Mouse (Mus musculus) limb, embryonic 14.5 days (tissue): Measurements from ENCODE around the gene Pdzph1. TPM values are rescaled to one million over a fixed set of nuclear protein-coding genes. Genes with fewer than 3 reads are reported as not detected.

Source experiments
- ATAC-seq: fragments of 200-750 bp; cut with Nextera tagmentation; 2 replicates; pipeline ENCODE4 v1.8.0; 2017; ENCODE audit warnings: low read depth, moderate number of reproducible peaks, moderate TSS enrichment; ENCODE audit not compliant: low FRiP score
- DNase-seq: peaks from one replicate; pipeline ENCODE4 v3.0.0-alpha.2; 2015; ENCODE audit warnings: low spot score
- H3K27ac ChIP-seq: fragments of 300-500 bp; sonication (generic); replicated peaks from 2 replicates; pipeline ENCODE4 v1.5.1; 2014; ENCODE audit warnings: low read depth, mild to moderate bottlenecking, low read length, moderate library complexity, mixed read lengths
- H3K27me3 ChIP-seq: fragments of 300-500 bp; sonication (generic); 2 replicates; pipeline ENCODE4 v1.6.1; 2014; ENCODE audit warnings: low read length, mixed read lengths; ENCODE audit not compliant: control insufficient read depth, insufficient read depth
- H3K36me3 ChIP-seq: fragments of 300-500 bp; sonication (generic); 2 replicates; pipeline ENCODE4 v1.6.1; 2014; ENCODE audit warnings: mild to moderate bottlenecking, low read length, moderate library complexity, mixed read lengths; ENCODE audit not compliant: control insufficient read depth, insufficient read depth
- H3K4me1 ChIP-seq: fragments of 300-500 bp; sonication (generic); 2 replicates; pipeline ENCODE4 v1.6.1; 2014; ENCODE audit warnings: antibody characterized with exemption, low read length, mixed read lengths; ENCODE audit not compliant: control insufficient read depth, insufficient read depth
- H3K4me2 ChIP-seq: fragments of 300-500 bp; sonication (generic); replicated peaks from 2 replicates; pipeline ENCODE4 v1.6.1; 2014; ENCODE audit warnings: low read depth, mild to moderate bottlenecking, low read length, moderate library complexity; ENCODE audit not compliant: severe bottlenecking
- H3K4me3 ChIP-seq: fragments of 300-500 bp; sonication (generic); replicated peaks from 2 replicates; pipeline ENCODE4 v1.5.1; 2014; ENCODE audit warnings: low read length
- H3K9ac ChIP-seq: fragments of 300-500 bp; sonication (generic); 2 replicates; pipeline ENCODE4 v1.6.1; 2014; ENCODE audit warnings: mild to moderate bottlenecking, low read depth, low read length, moderate library complexity; ENCODE audit not compliant: severe bottlenecking
- H3K9me3 ChIP-seq: fragments of 300-500 bp; sonication (generic); 2 replicates; pipeline ENCODE4 v1.6.1; 2016; ENCODE audit warnings: low read length; ENCODE audit not compliant: control insufficient read depth
- POLR2A ChIP-seq: fragments of 200-500 bp; IDR thresholded peaks from 2 replicates; pipeline ENCODE4 v1.8.0; 2012; ENCODE audit warnings: inconsistent platforms, mild to moderate bottlenecking, moderate library complexity, borderline replicate concordance; ENCODE audit not compliant: insufficient read depth, insufficient read length; ENCODE audit errors: extremely low read depth
- WGBS: fragments of 180-500 bp; shearing (Covaris S2); extraction: QIAGEN DNeasy Blood & Tissue Kit; methylation state at CpG from one replicate; pipeline ENCODE4 v1.1.7; 2014; 5-methylcytosine and 5-hydroxymethylcytosine counted together
- polyA plus RNA-seq, 2 experiments: library from polyadenylated mRNA; depleted of rRNA in 1 of 2; stranded (reverse) in 1 of 2; unstranded in 1 of 2; fragments of >200 nt; fragmentation: Nextera tagmentation in 1 of 2; extraction: Ambion mirVana in 1 of 2; gene quantifications; 2 replicates each; pipeline versions ENCODE4 v1.2.1 to v1.2.3; 2012 to 2014

Pdzph1 gene
- polyA plus RNA-seq, 2 experiments, result 0.29 TPM; not detected in 1

DNA sequence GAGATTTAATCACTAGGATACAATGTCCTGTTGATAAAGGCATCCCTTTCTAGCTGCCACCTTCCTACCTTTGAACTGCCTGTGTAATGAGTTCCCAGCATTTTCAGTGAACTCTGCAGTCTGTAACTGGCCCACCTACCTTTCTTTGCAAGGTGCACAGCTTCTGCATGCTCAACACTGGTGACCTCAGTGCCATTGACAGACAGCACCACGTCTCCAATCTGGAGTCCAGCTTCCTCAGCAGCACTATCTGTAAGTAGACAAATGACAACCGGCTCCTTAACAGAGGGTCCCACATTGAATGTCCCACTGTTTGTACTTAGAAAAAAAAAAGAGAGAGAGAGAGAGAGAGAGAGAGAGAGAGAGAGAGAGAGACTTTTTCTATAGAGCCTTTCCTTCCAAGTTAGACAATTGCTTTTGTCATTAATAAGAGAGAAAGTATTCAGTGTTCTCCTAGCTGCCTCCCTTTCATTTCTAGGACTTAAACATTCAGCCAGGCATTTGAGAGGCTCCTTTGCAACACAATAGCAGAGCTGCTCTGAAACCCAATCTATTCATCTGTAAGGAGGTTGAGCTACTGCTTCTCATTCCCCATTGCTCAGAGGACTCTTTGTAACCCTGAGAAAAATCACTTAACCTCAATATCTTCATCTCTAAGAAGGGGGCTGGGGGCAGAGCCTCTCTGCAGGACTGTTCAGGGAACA is 58.7 kb downstream of the Pdzph1 start:
- DNase-seq, result no peak
- H3K27ac ChIP-seq, result no peak overlapping the region
- H3K27me3 ChIP-seq, result no peaks in the 10 kb centered on the region
- ATAC-seq, result no peak
- 37% methylated on average over 2 of the region's 2 CpGs for WGBS
- H3K4me3 ChIP-seq, result no peak overlapping the region
- H3K9ac ChIP-seq, result no peak overlapping the region
- no peak overlapping the region for H3K4me2 ChIP-seq
- H3K4me1 ChIP-seq, result no peaks in the 10 kb centered on the region
- H3K9me3 ChIP-seq, result no peaks in the 10 kb centered on the region
- no peak for TF ChIP-seq POLR2A
- no peaks in the 10 kb centered on the region for H3K36me3 ChIP-seq

DNA sequence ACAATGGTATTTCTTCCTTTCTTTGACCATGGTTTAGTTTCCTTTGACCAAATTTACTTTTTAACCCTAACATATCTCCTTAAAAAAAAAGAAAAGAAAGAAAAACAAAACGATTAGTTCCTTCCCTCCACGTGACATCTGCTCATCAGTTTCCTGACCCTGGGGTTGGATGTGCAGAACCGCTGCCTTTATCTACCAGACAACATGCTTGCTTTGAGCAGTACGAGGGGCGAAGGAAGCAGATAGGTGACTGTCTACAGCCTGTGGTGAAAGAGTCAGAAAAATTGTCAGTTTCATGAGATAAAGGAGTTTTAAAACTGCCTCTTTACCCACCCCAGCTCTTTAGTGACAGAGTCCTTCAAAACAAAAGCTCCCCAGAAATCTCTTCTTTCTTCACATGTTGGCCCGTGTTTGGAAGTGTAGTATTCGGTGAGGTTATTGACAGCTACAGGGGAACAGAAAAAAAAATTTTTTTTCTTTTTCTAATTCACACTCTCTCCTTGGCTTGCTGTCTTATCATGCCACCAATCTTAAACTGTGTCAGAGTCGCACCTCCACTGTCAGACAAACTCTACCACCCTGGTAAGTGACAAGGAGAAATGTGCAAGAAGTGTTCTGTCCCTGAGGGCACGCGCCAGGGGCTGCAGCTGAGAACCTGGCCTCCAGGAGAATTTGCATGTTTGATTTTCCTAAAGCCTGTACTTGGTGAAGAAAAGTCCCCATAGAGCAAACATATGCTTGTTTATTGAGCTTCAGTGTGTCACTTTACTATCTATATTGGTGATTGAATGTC is 66.2 kb downstream of the Pdzph1 start:
- DNase-seq (no peak), ATAC-seq (no peak)
- Histone ChIP-seq H3K9me3 (no peaks in the 10 kb centered on the region), H3K4me2 (no peak overlapping the region), H3K36me3 (no peaks in the 10 kb centered on the region), H3K9ac (no peak overlapping the region), H3K27ac (no peak overlapping the region), H3K4me1 (0 out of 2 replicates have a peak, but pooled peaks cover 3% of the 10 kb centered on the region), H3K27me3 (no peaks in the 10 kb centered on the region), H3K4me3 (no peak overlapping the region)
- 82% methylated on average over 10 of the region's 10 CpGs for WGBS
- TF ChIP-seq POLR2A, result no peak

DNA sequence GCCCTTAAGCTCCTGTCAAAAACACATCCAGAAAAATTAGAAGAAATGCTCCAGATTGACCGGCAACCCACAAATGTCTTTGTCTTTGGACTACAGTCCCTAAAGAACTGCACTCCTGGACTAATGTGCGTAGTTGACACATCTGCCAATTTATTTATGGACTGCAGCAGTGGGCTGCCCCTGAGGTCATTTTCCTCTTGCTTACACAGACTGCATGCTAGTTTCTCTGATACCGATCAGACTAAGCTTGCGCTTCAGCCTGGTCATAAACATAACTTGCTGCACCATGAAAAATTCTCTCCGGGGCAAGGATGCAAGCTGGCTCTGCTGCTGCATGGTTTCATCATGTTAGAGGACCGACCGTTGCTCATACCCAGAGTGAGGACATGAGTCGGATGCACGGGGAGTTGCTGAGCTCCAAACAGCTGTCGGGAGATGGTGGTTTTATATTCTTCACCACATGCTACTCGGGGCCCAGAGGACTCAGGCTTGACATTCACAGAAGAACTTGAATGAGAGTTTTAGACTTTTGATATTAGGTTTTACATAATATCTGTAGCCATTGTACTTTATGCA is 67.2 kb downstream of the Pdzph1 start:
- Histone ChIP-seq H3K4me1 (0 out of 2 replicates have a peak, but pooled peaks cover 6% of the 10 kb centered on the region), H3K4me2 (no peak overlapping the region), H3K27ac (no peak overlapping the region), H3K9ac (no peak overlapping the region), H3K4me3 (no peak overlapping the region), H3K9me3 (no peaks in the 10 kb centered on the region), H3K27me3 (no peaks in the 10 kb centered on the region), H3K36me3 (no peaks in the 10 kb centered on the region)
- WGBS, result 55% methylated on average over 11 of the region's 11 CpGs
- ATAC-seq (no peak), DNase-seq (no peak)
- no peak for TF ChIP-seq POLR2A

DNA sequence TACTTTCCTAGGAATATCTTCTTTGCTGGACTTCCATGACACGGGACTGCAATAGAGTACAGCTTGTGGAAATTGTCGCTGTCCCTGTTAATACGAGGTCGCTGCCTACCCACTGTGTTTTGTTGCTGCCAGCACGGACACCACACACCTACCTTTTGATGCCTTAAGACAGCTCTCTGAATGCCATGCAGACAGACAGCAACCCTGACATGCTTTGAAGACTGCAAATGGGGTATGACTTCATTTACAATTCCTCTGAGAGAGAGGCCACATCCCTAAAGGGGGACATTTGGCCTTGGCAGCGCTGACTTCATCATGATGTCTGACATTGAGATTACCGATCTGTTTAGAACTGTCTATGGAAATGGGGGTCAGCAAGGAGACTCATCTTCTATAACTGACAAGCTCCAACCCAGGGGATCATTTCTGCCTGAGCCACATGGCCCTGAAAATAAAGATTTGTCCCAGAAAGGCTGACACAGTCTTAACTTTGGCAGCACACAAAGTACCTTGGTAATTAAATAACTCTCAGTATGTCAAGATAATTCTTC is 67.8 kb downstream of the Pdzph1 start:
- H3K27ac ChIP-seq, result no peak overlapping the region
- no peak for DNase-seq
- no peaks in the 10 kb centered on the region for H3K9me3 ChIP-seq
- H3K36me3 ChIP-seq, result no peaks in the 10 kb centered on the region
- 88% methylated on average over 7 of the region's 7 CpGs for WGBS
- no peak overlapping the region for H3K4me2 ChIP-seq
- no peak for ATAC-seq
- TF ChIP-seq POLR2A, result no peak
- no peak overlapping the region for H3K9ac ChIP-seq
- H3K27me3 ChIP-seq, result no peaks in the 10 kb centered on the region
- 0 out of 2 replicates have a peak, but pooled peaks cover 6% of the 10 kb centered on the region for H3K4me1 ChIP-seq
- no peak overlapping the region for H3K4me3 ChIP-seq

DNA sequence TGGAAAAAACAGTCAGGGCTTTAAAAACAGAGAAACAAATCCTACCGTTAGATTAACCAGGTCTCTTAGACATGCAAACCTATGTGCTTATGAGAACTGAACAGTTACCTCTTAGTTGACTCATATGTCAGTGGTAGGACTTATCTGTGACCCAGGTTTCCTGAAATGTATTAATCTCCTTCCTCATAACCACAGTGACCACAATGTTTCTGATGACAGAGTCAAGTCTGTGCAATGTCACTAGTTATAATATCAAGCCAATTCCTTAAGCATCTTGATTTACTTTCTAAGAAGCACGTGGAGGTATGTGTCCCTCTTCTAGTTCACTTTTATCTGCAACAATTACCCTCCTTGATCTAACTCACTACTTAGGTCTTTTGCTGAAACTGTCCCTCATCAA is 68.4 kb downstream of the Pdzph1 start:
- H3K4me2 ChIP-seq, result no peak overlapping the region
- 0 out of 2 replicates have a peak, but pooled peaks cover 6% of the 10 kb centered on the region for H3K4me1 ChIP-seq
- no peaks in the 10 kb centered on the region for H3K27me3 ChIP-seq
- no peak overlapping the region for H3K9ac ChIP-seq
- H3K4me3 ChIP-seq, result no peak overlapping the region
- H3K36me3 ChIP-seq, result no peaks in the 10 kb centered on the region
- DNase-seq, result no peak
- 86% methylated on average over 2 of the region's 2 CpGs for WGBS
- ATAC-seq, result no peak
- TF ChIP-seq POLR2A, result no peak
- H3K9me3 ChIP-seq, result no peaks in the 10 kb centered on the region
- no peak overlapping the region for H3K27ac ChIP-seq
